Mouse (Mus musculus): ENCODE data around the gene Sec22a. TPM values are rescaled to one million over a fixed set of nuclear protein-coding genes. Genes with fewer than 3 reads are reported as not detected.

The Sec22a gene
- polyA plus RNA-seq (2012; fragmentation: generic; extraction: Trizol), result 8.2 TPM
- long read RNA-seq, experiment 1, transcript Sec22a-201 (7 exons, 3,992 nt), result major isoform, 24 of 38 reads
- long read RNA-seq, experiment 1, partial matches to known transcripts, result 9 of 38 reads
- long read RNA-seq, experiment 1, other reads (novel, unspliced or antisense), result 5 of 38 reads
- long read RNA-seq, experiment 2, transcript Sec22a-201 (7 exons, 3,992 nt), result major isoform, 79 of 97 reads
- long read RNA-seq, experiment 2, partial matches to known transcripts, result 3 of 97 reads
- long read RNA-seq, experiment 2, other reads (novel, unspliced or antisense), result 14 of 97 reads

GRCm38 (mm10) chr16:35363150-35364062 lies at the start of gene Sec22a:
Sec22a (minus strand) TSS chr16:35363918.
- Histone ChIP-seq H3K36me3 (ENCODE audit: control insufficient read depth, insufficient read depth) (no peaks in the 10 kb centered on the region), H3K79me3 (ENCODE audit: low read depth) (no peaks in the 10 kb centered on the region), H3ac (ENCODE audit: control insufficient read depth, insufficient read length, low read depth) (peak within 1 kb of the TSS; percentile 80), H3K27me3 (ENCODE audit: control insufficient read depth, insufficient read depth, insufficient read length) (no peaks in the 10 kb centered on the region), H3K79me2 (ENCODE audit: control insufficient read depth, insufficient read depth) (peaks cover 9% of the 10 kb centered on the region), H3K4me3 (ENCODE audit: insufficient read depth, poor library complexity, severe bottlenecking) (peak within 1 kb of the TSS; percentile 69)
- TF ChIP-seq FOSL1 (IDR thresholded peaks at IDR 0.05; ENCODE audit: insufficient read depth, low read length, poor library complexity, severe bottlenecking), result no peak
- no peak for TF ChIP-seq MYOD1 (IDR thresholded peaks at IDR 0.05; ENCODE audit: control insufficient read depth, insufficient read length, low read depth)
- no peak for TF ChIP-seq MYOG (IDR thresholded peaks at IDR 0.05; ENCODE audit: control insufficient read depth, extremely low read depth, insufficient read length)
- TF ChIP-seq CTCF (IDR thresholded peaks at IDR 0.05; ENCODE audit: control insufficient read depth, insufficient read depth, insufficient read length), result no peak
- no peak for TF ChIP-seq MAX (IDR thresholded peaks at IDR 0.05)
- TF ChIP-seq USF1 (IDR thresholded peaks at IDR 0.05; ENCODE audit: low read depth), result no peak
- TF ChIP-seq CEBPB (IDR thresholded peaks at IDR 0.05; ENCODE audit: low read depth), result no peak

GRCm38 (mm10) chr16:35406706-35407105 lies 43.0 kb upstream of the Sec22a start:
- H3ac ChIP-seq (ENCODE audit: control insufficient read depth, insufficient read length, low read depth), result no peak overlapping the region
- H3K27me3 ChIP-seq (ENCODE audit: control insufficient read depth, insufficient read depth, insufficient read length), result no peaks in the 10 kb centered on the region

GRCm38 (mm10) chr16:35406166-35406565 lies 42.4 kb upstream of the Sec22a start:
- Histone ChIP-seq H3K36me3 (ENCODE audit: control insufficient read depth, insufficient read depth) (peaks cover 15% of the 10 kb centered on the region), H3K79me3 (ENCODE audit: low read depth) (no peaks in the 10 kb centered on the region)

More at GRCm38 (mm10) chr16:35406706-35407105, 43.0 kb upstream of the Sec22a start:
- TF ChIP-seq CTCF (IDR thresholded peaks at IDR 0.05; ENCODE audit: control insufficient read depth, insufficient read depth, insufficient read length) (no peak), MYOG (IDR thresholded peaks at IDR 0.05; ENCODE audit: control insufficient read depth, extremely low read depth, insufficient read length) (no peak), CEBPB (IDR thresholded peaks at IDR 0.05; ENCODE audit: low read depth) (no peak), FOSL1 (IDR thresholded peaks at IDR 0.05; ENCODE audit: insufficient read depth, low read length, poor library complexity, severe bottlenecking) (no peak), USF1 (IDR thresholded peaks at IDR 0.05; ENCODE audit: low read depth) (no peak), MAX (IDR thresholded peaks at IDR 0.05) (no peak), MYOD1 (IDR thresholded peaks at IDR 0.05; ENCODE audit: control insufficient read depth, insufficient read length, low read depth) (no peak)
- Histone ChIP-seq H3K79me2 (ENCODE audit: control insufficient read depth, insufficient read depth) (no peaks in the 10 kb centered on the region), H3K4me3 (ENCODE audit: insufficient read depth, poor library complexity, severe bottlenecking) (no peak overlapping the region), H3K79me3 (ENCODE audit: low read depth) (no peaks in the 10 kb centered on the region), H3K36me3 (ENCODE audit: control insufficient read depth, insufficient read depth) (peaks cover 15% of the 10 kb centered on the region)

GRCm38 (mm10) chr16:35405348-35406080 lies 41.8 kb upstream of the Sec22a start:
- TF ChIP-seq CTCF (IDR thresholded peaks at IDR 0.05; ENCODE audit: control insufficient read depth, insufficient read depth, insufficient read length) (no peak), CEBPB (IDR thresholded peaks at IDR 0.05; ENCODE audit: low read depth) (no peak), MYOD1 (IDR thresholded peaks at IDR 0.05; ENCODE audit: control insufficient read depth, insufficient read length, low read depth) (no peak), USF1 (IDR thresholded peaks at IDR 0.05; ENCODE audit: low read depth) (no peak), MYOG (IDR thresholded peaks at IDR 0.05; ENCODE audit: control insufficient read depth, extremely low read depth, insufficient read length) (no peak), FOSL1 (IDR thresholded peaks at IDR 0.05; ENCODE audit: insufficient read depth, low read length, poor library complexity, severe bottlenecking) (no peak), MAX (IDR thresholded peaks at IDR 0.05) (no peak)
- Histone ChIP-seq H3K4me3 (ENCODE audit: insufficient read depth, poor library complexity, severe bottlenecking) (no peak overlapping the region), H3K79me3 (ENCODE audit: low read depth) (no peaks in the 10 kb centered on the region), H3K36me3 (ENCODE audit: control insufficient read depth, insufficient read depth) (peaks cover 15% of the 10 kb centered on the region), H3K79me2 (ENCODE audit: control insufficient read depth, insufficient read depth) (no peaks in the 10 kb centered on the region), H3K27me3 (ENCODE audit: control insufficient read depth, insufficient read depth, insufficient read length) (no peaks in the 10 kb centered on the region), H3ac (ENCODE audit: control insufficient read depth, insufficient read length, low read depth) (no peak overlapping the region)

More at GRCm38 (mm10) chr16:35406166-35406565, 42.4 kb upstream of the Sec22a start:
- TF ChIP-seq MYOD1 (IDR thresholded peaks at IDR 0.05; ENCODE audit: control insufficient read depth, insufficient read length, low read depth) (no peak), MYOG (IDR thresholded peaks at IDR 0.05; ENCODE audit: control insufficient read depth, extremely low read depth, insufficient read length) (no peak), MAX (IDR thresholded peaks at IDR 0.05) (no peak), USF1 (IDR thresholded peaks at IDR 0.05; ENCODE audit: low read depth) (no peak), CTCF (IDR thresholded peaks at IDR 0.05; ENCODE audit: control insufficient read depth, insufficient read depth, insufficient read length) (no peak), CEBPB (IDR thresholded peaks at IDR 0.05; ENCODE audit: low read depth) (no peak), FOSL1 (IDR thresholded peaks at IDR 0.05; ENCODE audit: insufficient read depth, low read length, poor library complexity, severe bottlenecking) (no peak)
- H3K27me3 ChIP-seq (ENCODE audit: control insufficient read depth, insufficient read depth, insufficient read length), result no peaks in the 10 kb centered on the region
- no peak overlapping the region for H3K4me3 ChIP-seq (ENCODE audit: insufficient read depth, poor library complexity, severe bottlenecking)
- H3K79me2 ChIP-seq (ENCODE audit: control insufficient read depth, insufficient read depth), result no peaks in the 10 kb centered on the region
- H3ac ChIP-seq (ENCODE audit: control insufficient read depth, insufficient read length, low read depth), result no peak overlapping the region

GRCm38 (mm10) chr16:35404864-35405263 lies 41.1 kb upstream of the Sec22a start:
- TF ChIP-seq USF1 (IDR thresholded peaks at IDR 0.05; ENCODE audit: low read depth) (no peak), MAX (IDR thresholded peaks at IDR 0.05) (no peak), MYOG (IDR thresholded peaks at IDR 0.05; ENCODE audit: control insufficient read depth, extremely low read depth, insufficient read length) (no peak), FOSL1 (IDR thresholded peaks at IDR 0.05; ENCODE audit: insufficient read depth, low read length, poor library complexity, severe bottlenecking) (no peak), CTCF (IDR thresholded peaks at IDR 0.05; ENCODE audit: control insufficient read depth, insufficient read depth, insufficient read length) (no peak), CEBPB (IDR thresholded peaks at IDR 0.05; ENCODE audit: low read depth) (no peak), MYOD1 (IDR thresholded peaks at IDR 0.05; ENCODE audit: control insufficient read depth, insufficient read length, low read depth) (no peak)
- Histone ChIP-seq H3K4me3 (ENCODE audit: insufficient read depth, poor library complexity, severe bottlenecking) (no peak overlapping the region), H3K79me2 (ENCODE audit: control insufficient read depth, insufficient read depth) (no peaks in the 10 kb centered on the region), H3K79me3 (ENCODE audit: low read depth) (no peaks in the 10 kb centered on the region), H3K27me3 (ENCODE audit: control insufficient read depth, insufficient read depth, insufficient read length) (no peaks in the 10 kb centered on the region), H3ac (ENCODE audit: control insufficient read depth, insufficient read length, low read depth) (no peak overlapping the region), H3K36me3 (ENCODE audit: control insufficient read depth, insufficient read depth) (peaks cover 15% of the 10 kb centered on the region)

Data from C2C12 (cell line).